Mouse (Mus musculus): Measurements from ENCODE around the gene Erfe. TPM values are rescaled to one million over a fixed set of nuclear protein-coding genes. Genes with fewer than 3 reads are reported as not detected.
A peak's percentile ranks its signal among the peaks of the same experiment; 100 is the strongest.

Erfe gene
- total and polyA plus RNA-seq, 3 experiments: 0.78 to 2.1 (median 0.93) TPM

DNA sequence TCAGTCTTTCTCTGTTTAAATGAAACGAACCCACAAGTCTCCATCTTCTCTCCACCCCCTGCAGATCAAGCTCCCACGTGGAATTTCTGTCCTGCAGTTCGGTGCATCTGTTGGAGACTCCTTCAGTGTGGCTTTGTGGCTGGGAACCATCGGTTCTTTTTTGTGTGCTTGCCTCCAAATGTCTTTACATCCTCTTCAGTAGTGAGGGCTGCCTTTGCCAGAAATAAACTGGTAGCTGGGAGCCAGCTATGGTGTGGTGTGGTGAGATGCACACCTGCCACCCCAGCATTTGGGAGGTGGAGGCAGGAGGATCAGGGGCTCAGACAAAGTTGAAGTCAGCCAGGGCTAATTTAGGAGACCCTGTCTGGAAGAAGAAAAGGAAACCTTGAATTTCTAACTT is 34.1 kb upstream of the Erfe start:
- no peak for ATAC-seq (ENCODE audit: extremely low read depth, insufficient number of reproducible peaks, low FRiP score, poor library complexity, severe bottlenecking)
- Histone ChIP-seq H3K36me3 (replicated peaks) (no peaks in the 10 kb centered on the region), H3K9me3 (replicated peaks) (no peaks in the 10 kb centered on the region), H3K4me3 (ENCODE audit: low read depth, low read length) (no peak overlapping the region), H3K4me1 (ENCODE audit: insufficient read depth, low read depth, low read length) (no peaks in the 10 kb centered on the region; the same call in 1 of the 2 replicates), H3K27me3 (ENCODE audit: insufficient read depth, low read length) (peaks cover 31% of the 10 kb centered on the region)
- no peak for DNase-seq (ENCODE audit: low spot score)
- no peak for TF ChIP-seq GATA1 (IDR thresholded peaks at IDR 0.05; ENCODE audit: borderline replicate concordance, low read length)
- TF ChIP-seq CTCF (IDR thresholded peaks at IDR 0.05; ENCODE audit: low read depth, low read length): no peak
- no peak for TF ChIP-seq TAL1 (conservative IDR thresholded peaks at IDR 0.05; ENCODE audit: low read depth, low read length)
- TF ChIP-seq GATA2 (IDR thresholded peaks at IDR 0.05; ENCODE audit: borderline replicate concordance, low read depth, low read length): no peak
- no peak for TF ChIP-seq POLR2AphosphoS5 (IDR thresholded peaks at IDR 0.05; ENCODE audit: insufficient replicate concordance, low read depth, low read length)

DNA sequence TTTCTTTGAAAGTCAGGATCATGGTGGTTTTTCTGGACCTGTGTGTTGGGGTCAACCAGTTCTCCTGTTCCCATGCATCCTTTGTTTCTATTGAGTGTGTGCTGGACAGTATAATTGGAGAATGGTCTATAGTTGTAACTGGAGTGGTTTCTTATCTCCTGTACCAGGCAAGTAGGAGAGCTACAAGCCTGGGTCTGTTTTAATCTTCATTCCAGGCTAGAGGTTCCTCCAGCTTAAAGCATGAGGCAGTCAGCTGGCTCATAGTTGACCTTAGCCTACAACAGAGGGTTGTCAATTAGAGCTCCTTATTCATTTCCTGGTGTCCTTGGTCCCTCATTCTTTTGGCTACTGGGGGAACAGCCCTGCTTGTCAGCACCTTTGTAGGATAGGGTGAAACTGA is 32.6 kb upstream of the Erfe start:
- TF ChIP-seq GATA2 (IDR thresholded peaks at IDR 0.05; ENCODE audit: borderline replicate concordance, low read depth, low read length) (no peak), POLR2AphosphoS5 (IDR thresholded peaks at IDR 0.05; ENCODE audit: insufficient replicate concordance, low read depth, low read length) (no peak), TAL1 (conservative IDR thresholded peaks at IDR 0.05; ENCODE audit: low read depth, low read length) (no peak)
- ATAC-seq (ENCODE audit: extremely low read depth, insufficient number of reproducible peaks, low FRiP score, poor library complexity, severe bottlenecking): no peak
- Histone ChIP-seq H3K27me3 (ENCODE audit: insufficient read depth, low read length) (peaks cover 25% of the 10 kb centered on the region), H3K4me1 (ENCODE audit: insufficient read depth, low read depth, low read length) (no peaks in the 10 kb centered on the region; the same call in 1 of the 2 replicates), H3K36me3 (replicated peaks) (no peaks in the 10 kb centered on the region), H3K4me3 (ENCODE audit: low read depth, low read length) (no peak overlapping the region), H3K9me3 (replicated peaks) (no peaks in the 10 kb centered on the region)
- no peak for DNase-seq (ENCODE audit: low spot score)

DNA sequence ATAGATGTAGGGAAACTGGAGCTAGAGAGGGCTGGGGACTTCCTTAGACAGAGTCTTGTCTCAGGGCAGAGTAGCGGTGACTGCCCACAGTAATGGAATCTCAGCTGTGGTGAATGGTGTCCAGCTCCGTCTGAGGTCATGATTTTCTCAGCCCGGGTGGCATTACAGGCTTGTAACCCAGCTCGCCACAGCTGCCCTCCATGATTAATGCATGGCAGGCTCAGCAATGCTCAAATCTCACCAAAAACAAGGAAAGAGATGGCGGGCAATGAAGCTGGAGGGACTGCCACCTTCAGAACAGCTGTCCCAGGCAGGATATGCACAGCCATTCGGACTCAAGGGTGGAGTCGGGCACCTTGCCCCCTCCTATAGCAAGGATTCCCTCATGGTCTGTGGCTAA is 28.9 kb upstream of the Erfe start:
- Histone ChIP-seq H3K9me3 (replicated peaks) (no peaks in the 10 kb centered on the region), H3K36me3 (replicated peaks) (no peaks in the 10 kb centered on the region), H3K27me3 (ENCODE audit: insufficient read depth, low read length) (peaks cover 42% of the 10 kb centered on the region), H3K4me3 (ENCODE audit: low read depth, low read length) (no peak overlapping the region), H3K4me1 (ENCODE audit: insufficient read depth, low read depth, low read length) (no peaks in the 10 kb centered on the region; the same call in 1 of the 2 replicates)
- TF ChIP-seq CTCF (IDR thresholded peaks at IDR 0.05; ENCODE audit: low read depth, low read length) (no peak), TAL1 (conservative IDR thresholded peaks at IDR 0.05; ENCODE audit: low read depth, low read length) (no peak), GATA2 (IDR thresholded peaks at IDR 0.05; ENCODE audit: borderline replicate concordance, low read depth, low read length) (no peak), POLR2AphosphoS5 (IDR thresholded peaks at IDR 0.05; ENCODE audit: insufficient replicate concordance, low read depth, low read length) (no peak), GATA1 (IDR thresholded peaks at IDR 0.05; ENCODE audit: borderline replicate concordance, low read length) (no peak)
- ATAC-seq (ENCODE audit: extremely low read depth, insufficient number of reproducible peaks, low FRiP score, poor library complexity, severe bottlenecking): no peak
- DNase-seq (ENCODE audit: low spot score): no peak

DNA sequence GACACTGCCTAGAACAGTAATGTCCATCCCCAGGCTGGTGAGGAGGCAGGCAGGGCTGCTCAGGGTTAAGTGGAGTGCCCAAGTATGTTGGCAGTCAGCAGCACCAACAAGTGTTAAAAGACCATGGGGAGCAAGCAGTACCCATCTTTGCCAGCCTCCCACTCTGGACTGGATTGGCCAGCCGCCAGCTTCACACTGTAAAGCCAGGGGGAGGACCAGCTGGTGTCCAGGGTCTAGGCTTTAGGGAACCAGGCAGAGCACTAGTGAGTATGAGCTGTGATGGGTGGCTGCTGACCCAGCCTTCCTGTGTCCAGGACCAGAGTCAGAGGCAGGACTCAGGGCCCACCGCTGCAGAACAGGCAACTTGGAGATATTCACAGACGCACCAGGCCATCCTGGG is 22.2 kb upstream of the Erfe start:
- Histone ChIP-seq H3K4me1 (ENCODE audit: insufficient read depth, low read depth, low read length) (no peaks in the 10 kb centered on the region), H3K36me3 (replicated peaks) (no peaks in the 10 kb centered on the region), H3K27me3 (ENCODE audit: insufficient read depth, low read length) (peaks cover 24% of the 10 kb centered on the region), H3K9me3 (replicated peaks) (no peaks in the 10 kb centered on the region), H3K4me3 (ENCODE audit: low read depth, low read length) (no peak overlapping the region)
- TF ChIP-seq TAL1 (conservative IDR thresholded peaks at IDR 0.05; ENCODE audit: low read depth, low read length) (no peak), GATA2 (IDR thresholded peaks at IDR 0.05; ENCODE audit: borderline replicate concordance, low read depth, low read length) (no peak), CTCF (IDR thresholded peaks at IDR 0.05; ENCODE audit: low read depth, low read length) (no peak), GATA1 (IDR thresholded peaks at IDR 0.05; ENCODE audit: borderline replicate concordance, low read length) (no peak), POLR2AphosphoS5 (IDR thresholded peaks at IDR 0.05; ENCODE audit: insufficient replicate concordance, low read depth, low read length) (no peak)
- ATAC-seq (ENCODE audit: extremely low read depth, insufficient number of reproducible peaks, low FRiP score, poor library complexity, severe bottlenecking) (no peak), DNase-seq (ENCODE audit: low spot score) (no peak)

DNA sequence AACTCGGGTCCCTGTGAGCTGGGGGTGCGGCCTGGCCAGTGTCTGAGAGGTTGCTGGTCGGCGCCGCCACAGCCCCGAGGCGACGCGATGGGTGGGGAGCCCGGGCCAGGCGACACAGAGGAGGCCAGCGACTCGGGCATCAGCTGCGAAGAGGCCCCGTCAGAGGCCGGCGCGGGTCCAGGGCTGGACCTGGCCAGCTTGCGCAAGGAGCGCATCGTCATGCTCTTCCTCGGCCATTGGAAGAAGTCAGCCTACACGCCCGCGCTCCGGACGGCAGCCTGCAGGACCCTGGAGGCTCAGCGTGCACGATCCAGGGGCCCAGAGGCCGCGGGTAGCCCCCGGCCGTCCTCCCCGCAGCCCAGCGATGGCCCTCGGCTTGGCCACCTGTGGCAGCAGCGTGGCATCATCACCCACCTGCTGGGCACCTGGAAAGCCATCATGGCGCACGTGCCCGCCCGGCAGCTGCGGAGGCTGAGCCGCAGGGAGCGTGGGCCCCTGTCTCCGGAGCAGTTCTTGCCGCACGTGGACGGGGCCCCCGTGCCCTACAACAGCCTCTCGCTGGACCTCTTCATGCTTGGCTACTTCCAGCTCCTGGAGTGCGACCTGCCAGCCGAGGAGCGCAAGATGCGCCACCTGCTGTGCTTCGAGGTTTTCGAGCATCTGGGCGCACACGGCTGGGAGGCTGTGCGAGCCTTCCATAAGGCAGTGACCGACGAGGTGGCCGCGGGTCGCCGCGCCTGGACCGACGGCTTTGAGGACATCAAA is 21.1 kb upstream of the Erfe start:
- ATAC-seq (ENCODE audit: extremely low read depth, insufficient number of reproducible peaks, low FRiP score, poor library complexity, severe bottlenecking) (no peak), DNase-seq (ENCODE audit: low spot score) (no peak)
- TF ChIP-seq TAL1 (conservative IDR thresholded peaks at IDR 0.05; ENCODE audit: low read depth, low read length): no peak
- no peak for TF ChIP-seq CTCF (IDR thresholded peaks at IDR 0.05; ENCODE audit: low read depth, low read length)
- no peak for TF ChIP-seq GATA2 (IDR thresholded peaks at IDR 0.05; ENCODE audit: borderline replicate concordance, low read depth, low read length)
- TF ChIP-seq POLR2AphosphoS5 (IDR thresholded peaks at IDR 0.05; ENCODE audit: insufficient replicate concordance, low read depth, low read length): no peak
- TF ChIP-seq GATA1 (IDR thresholded peaks at IDR 0.05; ENCODE audit: borderline replicate concordance, low read length): no peak
- H3K9me3 ChIP-seq (replicated peaks): no peaks in the 10 kb centered on the region
- peaks cover 23% of the 10 kb centered on the region for H3K27me3 ChIP-seq (ENCODE audit: insufficient read depth, low read length)
- H3K4me1 ChIP-seq (ENCODE audit: insufficient read depth, low read depth, low read length): no peaks in the 10 kb centered on the region
- no peak overlapping the region for H3K4me3 ChIP-seq (ENCODE audit: low read depth, low read length)
- H3K36me3 ChIP-seq (replicated peaks): no peaks in the 10 kb centered on the region

DNA sequence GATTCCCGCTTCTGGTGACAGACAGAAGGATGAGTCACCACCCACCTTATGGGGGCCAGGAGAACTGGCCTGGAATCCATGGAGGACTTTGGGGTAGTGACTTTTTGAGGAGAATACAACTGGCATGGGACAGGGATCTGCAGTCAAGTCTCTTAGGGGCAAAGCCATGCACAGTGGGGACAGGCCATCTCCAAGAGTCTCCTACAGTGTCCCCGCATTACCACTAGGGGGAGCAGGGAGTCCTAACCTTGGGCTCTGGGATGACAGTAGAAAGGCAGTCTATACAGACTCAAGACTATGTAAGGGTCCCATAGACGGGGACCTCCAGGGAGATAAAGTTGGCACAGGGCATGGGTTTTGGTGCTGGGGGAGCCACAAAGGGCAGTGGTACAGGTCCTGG is 19.3 kb upstream of the Erfe start:
- Histone ChIP-seq H3K4me1 (ENCODE audit: insufficient read depth, low read depth, low read length) (no peaks in the 10 kb centered on the region), H3K27me3 (ENCODE audit: insufficient read depth, low read length) (peaks cover 29% of the 10 kb centered on the region), H3K36me3 (replicated peaks) (no peaks in the 10 kb centered on the region), H3K4me3 (ENCODE audit: low read depth, low read length) (no peak overlapping the region), H3K9me3 (replicated peaks) (no peaks in the 10 kb centered on the region)
- ATAC-seq (ENCODE audit: extremely low read depth, insufficient number of reproducible peaks, low FRiP score, poor library complexity, severe bottlenecking) (peak; percentile 79), DNase-seq (ENCODE audit: low spot score) (peak; percentile 83)
- TF ChIP-seq POLR2AphosphoS5 (IDR thresholded peaks at IDR 0.05; ENCODE audit: insufficient replicate concordance, low read depth, low read length): no peak
- peak; percentile 99 for TF ChIP-seq CTCF (IDR thresholded peaks at IDR 0.05; ENCODE audit: low read depth, low read length)
